In genomic region chr8:111299363-111299820, GRCm38 (mm10) we compare ENCODE assay signal across 7 mouse cellular contexts. TPM values are rescaled to one million over a fixed set of nuclear protein-coding genes. Genes with fewer than 3 reads are reported as not detected.
A peak's percentile ranks its signal among the peaks of the same experiment; 100 is the strongest.
DNase-seq lines count a peak whose midpoint lies in the region; ATAC-seq lines count a peak whose summit lies in the region.

No protein-coding gene starts in this region.

- H3K4me1 ChIP-seq in intestine, embryonic 15.5 days (replicated peaks) = peaks cover 5% of the 10 kb centered on the region; the same call in 1 of the 2 replicates
- no peaks in the 10 kb centered on the region for H3K4me1 ChIP-seq in limb, embryonic 11.5 days (ENCODE audit: control insufficient read depth, insufficient read depth, low read length)
- H3K4me1 ChIP-seq in midbrain, embryonic 12.5 days = peaks cover 10% of the 10 kb centered on the region

- DNase-seq in adipocyte (ENCODE audit: low spot score) = peak; percentile 41
- DNase-seq in cerebellum, postnatal 36 days = peak; percentile 53 to 59
- peak; percentile 47 for DNase-seq in gastrocnemius, postnatal 14 days
- peak; percentile 79 for DNase-seq in limb, embryonic 11.5 days (ENCODE audit: low spot score)
- peak; percentile 67 for DNase-seq in spleen, adult 12 weeks (ENCODE audit: low spot score)

- H3K9me3 ChIP-seq in intestine, embryonic 15.5 days = no peaks in the 10 kb centered on the region
- H3K9me3 ChIP-seq in limb, embryonic 11.5 days (ENCODE audit: control insufficient read depth, low read length) = no peaks in the 10 kb centered on the region
- H3K9me3 ChIP-seq in midbrain, embryonic 12.5 days = no peaks in the 10 kb centered on the region

- intact Hi-C loops in gastrocnemius, postnatal 14 days (cut with DNase I; ENCODE audit: low total_unique reads) = no loop called here

- peak overlapping the region; percentile 60 for H3K4me2 ChIP-seq in intestine, embryonic 15.5 days (replicated peaks)
- H3K4me2 ChIP-seq in limb, embryonic 11.5 days (ENCODE audit: low read depth, severe bottlenecking) = peak overlapping the region; percentile 51
- peak overlapping the region; percentile 65 for H3K4me2 ChIP-seq in midbrain, embryonic 12.5 days (replicated peaks)

- H3K36me3 ChIP-seq in intestine, embryonic 15.5 days = peaks cover 9% of the 10 kb centered on the region
- peaks cover 5% of the 10 kb centered on the region for H3K36me3 ChIP-seq in limb, embryonic 11.5 days (ENCODE audit: control insufficient read depth, insufficient read depth, low read length)
- peaks cover 19% of the 10 kb centered on the region for H3K36me3 ChIP-seq in midbrain, embryonic 12.5 days

- WGBS in intestine, embryonic 15.5 days = under 1% methylated on average over 28 of the region's 28 CpGs
- WGBS in limb, embryonic 11.5 days = under 1% methylated on average over 28 of the region's 28 CpGs
- under 1% methylated on average over 28 of the region's 28 CpGs for WGBS in midbrain, embryonic 12.5 days

- peak overlapping the region; percentile 89 for H3K9ac ChIP-seq in intestine, embryonic 15.5 days
- peak overlapping the region; percentile 91 for H3K9ac ChIP-seq in limb, embryonic 11.5 days (ENCODE audit: low read length)
- peak overlapping the region; percentile 91 for H3K9ac ChIP-seq in midbrain, embryonic 12.5 days (replicated peaks)

- peak overlapping the region; percentile 90 for H3K4me3 ChIP-seq in intestine, embryonic 15.5 days (replicated peaks)
- peak overlapping the region; percentile 75 for H3K4me3 ChIP-seq in limb, embryonic 11.5 days (ENCODE audit: low read depth, low read length)
- peak overlapping the region; percentile 92 for H3K4me3 ChIP-seq in midbrain, embryonic 12.5 days

- peak overlapping the region; percentile 93 for H3K27ac ChIP-seq in intestine, embryonic 15.5 days
- H3K27ac ChIP-seq in limb, embryonic 11.5 days (replicated peaks; ENCODE audit: low read depth, low read length) = peak overlapping the region; percentile 92; the same call in 1 of the 2 replicates
- peak overlapping the region; percentile 84; the same call in 1 of the 2 replicates for H3K27ac ChIP-seq in midbrain, embryonic 12.5 days (replicated peaks)

- ATAC-seq in intestine, embryonic 15.5 days = peak; percentile 37
- no peak for ATAC-seq in limb, embryonic 11.5 days (ENCODE audit: insufficient number of reproducible peaks, low FRiP score, low TSS enrichment, low read depth)
- no peak for ATAC-seq in midbrain, embryonic 12.5 days (ENCODE audit: low FRiP score, low read depth)

- no peaks in the 10 kb centered on the region for H3K27me3 ChIP-seq in intestine, embryonic 15.5 days (replicated peaks)
- H3K27me3 ChIP-seq in limb, embryonic 11.5 days (ENCODE audit: control insufficient read depth, insufficient read depth, low read length) = no peaks in the 10 kb centered on the region
- H3K27me3 ChIP-seq in midbrain, embryonic 12.5 days = no peaks in the 10 kb centered on the region

RNA-seq across cellular contexts. Expression of gene Rfwd3, which starts 0.6 kb away (rescaled TPM):
- total RNA-seq in gastrocnemius, postnatal 14 days (2021) = 1 to 10 TPM; 6.1 to 6.9 TPM
- 49.4 and 50.3 TPM in 2 replicates for polyA plus RNA-seq in intestine, embryonic 15.5 days (2015; fragmentation: Nextera tagmentation; extraction: Ambion mirVana)
- polyA plus RNA-seq in limb, embryonic 11.5 days (2014; fragmentation: Nextera tagmentation; extraction: Ambion mirVana) = 95.9 and 100 TPM in 2 replicates
- 73.0 and 74.4 TPM in 2 replicates for polyA plus RNA-seq in midbrain, embryonic 12.5 days (2016; fragmentation: Nextera tagmentation; extraction: Ambion mirVana)

RNA-seq across cellular contexts. Expression of gene Mlkl, which starts 38.6 kb away (rescaled TPM):
- 1 to 10 TPM; 1.1 to 1.5 TPM for total RNA-seq in gastrocnemius, postnatal 14 days (2021)
- polyA plus RNA-seq in intestine, embryonic 15.5 days (2015; fragmentation: Nextera tagmentation; extraction: Ambion mirVana) = 2.7 TPM in 2 replicates
- polyA plus RNA-seq in limb, embryonic 11.5 days (2014; fragmentation: Nextera tagmentation; extraction: Ambion mirVana) = 0.20 and 0.44 TPM in 2 replicates
- polyA plus RNA-seq in midbrain, embryonic 12.5 days (2016; fragmentation: Nextera tagmentation; extraction: Ambion mirVana) = 0.26 and 0.31 TPM in 2 replicates

RNA-seq across cellular contexts. Expression of gene Glg1, which starts 40.4 kb away (rescaled TPM):
- total RNA-seq in gastrocnemius, postnatal 14 days (2021) = 10 to 100 TPM; 47.3 to 51.4 TPM
- polyA plus RNA-seq in intestine, embryonic 15.5 days (2015; fragmentation: Nextera tagmentation; extraction: Ambion mirVana) = 54.5 and 57.4 TPM in 2 replicates
- polyA plus RNA-seq in limb, embryonic 11.5 days (2014; fragmentation: Nextera tagmentation; extraction: Ambion mirVana) = 76.1 and 77.4 TPM in 2 replicates
- 94.2 and 108 TPM in 2 replicates for polyA plus RNA-seq in midbrain, embryonic 12.5 days (2016; fragmentation: Nextera tagmentation; extraction: Ambion mirVana)
